Mouse (Mus musculus): ENCODE data around the gene Farp1. TPM values are rescaled to one million over a fixed set of nuclear protein-coding genes. Genes with fewer than 3 reads are reported as not detected.

The Farp1 gene
- polyA plus RNA-seq, 1 experiment from 2014 or later, result 22.5 TPM

GRCm38 (mm10) chr14:121107707-121108285 is 72.8 kb downstream of the Farp1 start:
- H3K27ac ChIP-seq, result no peak overlapping the region
- H3K4me2 ChIP-seq (replicated peaks), result no peak overlapping the region
- peaks cover 23% of the 10 kb centered on the region for H3K4me1 ChIP-seq (replicated peaks)
- H3K9ac ChIP-seq (replicated peaks), result no peak overlapping the region
- no peaks in the 10 kb centered on the region for H3K27me3 ChIP-seq
- H3K36me3 ChIP-seq, result peaks cover 4% of the 10 kb centered on the region
- 78% methylated on average over 10 of the region's 10 CpGs for WGBS
- no peak overlapping the region for H3K4me3 ChIP-seq (replicated peaks)
- ATAC-seq, result no peak
- H3K9me3 ChIP-seq, result no peaks in the 10 kb centered on the region

GRCm38 (mm10) chr14:121108439-121109115 is 73.6 kb downstream of the Farp1 start:
- no peak overlapping the region for H3K9ac ChIP-seq (replicated peaks)
- no peak for ATAC-seq
- H3K4me1 ChIP-seq (replicated peaks), result peaks cover 21% of the 10 kb centered on the region
- H3K4me3 ChIP-seq (replicated peaks), result no peak overlapping the region
- H3K27me3 ChIP-seq, result no peaks in the 10 kb centered on the region
- peaks cover 4% of the 10 kb centered on the region; the same call in 1 of the 2 replicates for H3K36me3 ChIP-seq
- H3K27ac ChIP-seq, result peak overlapping the region; percentile 49; the same call in 1 of the 2 replicates
- H3K9me3 ChIP-seq, result no peaks in the 10 kb centered on the region
- WGBS, result 23% methylated on average over 8 of the region's 8 CpGs
- no peak overlapping the region for H3K4me2 ChIP-seq (replicated peaks)

GRCm38 (mm10) chr14:121109116-121109504 is 74.1 kb downstream of the Farp1 start:
- Histone ChIP-seq H3K9ac (replicated peaks) (no peak overlapping the region), H3K4me2 (replicated peaks) (no peak overlapping the region), H3K27me3 (no peaks in the 10 kb centered on the region), H3K4me1 (replicated peaks) (peaks cover 21% of the 10 kb centered on the region), H3K36me3 (peaks cover 4% of the 10 kb centered on the region; the same call in 1 of the 2 replicates), H3K4me3 (replicated peaks) (no peak overlapping the region), H3K27ac (peak overlapping the region; percentile 49; the same call in 1 of the 2 replicates), H3K9me3 (no peaks in the 10 kb centered on the region)
- 9% methylated on average over 9 of the region's 9 CpGs for WGBS
- no peak for ATAC-seq

GRCm38 (mm10) chr14:121110492-121111267 is 75.7 kb downstream of the Farp1 start:
- H3K36me3 ChIP-seq, result peaks cover 11% of the 10 kb centered on the region
- no peak overlapping the region for H3K4me3 ChIP-seq (replicated peaks)
- WGBS, result 94% methylated on average over 13 of the region's 13 CpGs
- peaks cover 21% of the 10 kb centered on the region for H3K4me1 ChIP-seq (replicated peaks)
- H3K27me3 ChIP-seq, result no peaks in the 10 kb centered on the region
- no peak for ATAC-seq
- no peak overlapping the region for H3K9ac ChIP-seq (replicated peaks)
- H3K27ac ChIP-seq, result no peak overlapping the region
- H3K9me3 ChIP-seq, result no peaks in the 10 kb centered on the region
- no peak overlapping the region for H3K4me2 ChIP-seq (replicated peaks)

GRCm38 (mm10) chr14:121112061-121112460 is 77.1 kb downstream of the Farp1 start:
- no peak for ATAC-seq
- Histone ChIP-seq H3K4me3 (replicated peaks) (no peak overlapping the region), H3K9ac (replicated peaks) (no peak overlapping the region), H3K9me3 (no peaks in the 10 kb centered on the region), H3K27ac (no peak overlapping the region), H3K27me3 (no peaks in the 10 kb centered on the region), H3K4me1 (replicated peaks) (peaks cover 17% of the 10 kb centered on the region), H3K4me2 (replicated peaks) (no peak overlapping the region), H3K36me3 (peaks cover 11% of the 10 kb centered on the region)
- WGBS, result 90% methylated on average over 8 of the region's 8 CpGs

GRCm38 (mm10) chr14:121113785-121114184 is 78.8 kb downstream of the Farp1 start:
- no peak overlapping the region for H3K4me2 ChIP-seq (replicated peaks)
- H3K27ac ChIP-seq, result no peak overlapping the region
- H3K9me3 ChIP-seq, result no peaks in the 10 kb centered on the region
- H3K27me3 ChIP-seq, result no peaks in the 10 kb centered on the region
- peaks cover 5% of the 10 kb centered on the region for H3K4me1 ChIP-seq (replicated peaks)
- 75% methylated on average over 6 of the region's 6 CpGs for WGBS
- H3K36me3 ChIP-seq, result peaks cover 11% of the 10 kb centered on the region
- no peak for ATAC-seq
- H3K4me3 ChIP-seq (replicated peaks), result no peak overlapping the region
- no peak overlapping the region for H3K9ac ChIP-seq (replicated peaks)

GRCm38 (mm10) chr14:121116696-121117095 is 81.7 kb downstream of the Farp1 start:
- Histone ChIP-seq H3K27me3 (no peaks in the 10 kb centered on the region), H3K36me3 (peaks cover 11% of the 10 kb centered on the region), H3K4me2 (replicated peaks) (no peak overlapping the region), H3K4me1 (replicated peaks) (no peaks in the 10 kb centered on the region), H3K27ac (no peak overlapping the region), H3K4me3 (replicated peaks) (no peak overlapping the region), H3K9ac (replicated peaks) (no peak overlapping the region), H3K9me3 (no peaks in the 10 kb centered on the region)
- no peak for ATAC-seq
- 95% methylated on average over 4 of the region's 4 CpGs for WGBS

GRCm38 (mm10) chr14:121118860-121119259 is 83.9 kb downstream of the Farp1 start:
- Histone ChIP-seq H3K36me3 (peaks cover 7% of the 10 kb centered on the region), H3K9me3 (no peaks in the 10 kb centered on the region), H3K27ac (no peak overlapping the region), H3K4me3 (replicated peaks) (no peak overlapping the region), H3K4me1 (replicated peaks) (peaks cover 5% of the 10 kb centered on the region; the same call in 1 of the 2 replicates), H3K9ac (replicated peaks) (no peak overlapping the region), H3K4me2 (replicated peaks) (no peak overlapping the region), H3K27me3 (no peaks in the 10 kb centered on the region)
- 87% methylated on average over 7 of the region's 7 CpGs for WGBS
- ATAC-seq, result no peak

- Histone ChIP-seq H3K4me2 (replicated peaks) (no peak overlapping the region), H3K27ac (no peak overlapping the region), H3K4me3 (replicated peaks) (no peak overlapping the region), H3K36me3 (no peaks in the 10 kb centered on the region), H3K4me1 (replicated peaks) (peaks cover 5% of the 10 kb centered on the region; the same call in 1 of the 2 replicates), H3K9me3 (no peaks in the 10 kb centered on the region), H3K9ac (replicated peaks) (no peak overlapping the region), H3K27me3 (no peaks in the 10 kb centered on the region)
- ATAC-seq, result no peak
- WGBS, result 83% methylated on average over 3 of the region's 3 CpGs
These were observed 86.7 kb downstream of the Farp1 start for GRCm38 (mm10) chr14:121121664-121122063.

- 0 out of 2 replicates have a peak, but pooled peaks have one; percentile 34 for ATAC-seq
- WGBS, result 28% methylated on average over 2 of the region's 2 CpGs
- no peaks in the 10 kb centered on the region for H3K36me3 ChIP-seq
- H3K9ac ChIP-seq (replicated peaks), result no peak overlapping the region
- no peaks in the 10 kb centered on the region for H3K9me3 ChIP-seq
- no peak overlapping the region for H3K27ac ChIP-seq
- peaks cover 5% of the 10 kb centered on the region; the same call in 1 of the 2 replicates for H3K4me1 ChIP-seq (replicated peaks)
- no peak overlapping the region for H3K4me2 ChIP-seq (replicated peaks)
- H3K4me3 ChIP-seq (replicated peaks), result no peak overlapping the region
- no peaks in the 10 kb centered on the region for H3K27me3 ChIP-seq
These were observed 87.9 kb downstream of the Farp1 start for GRCm38 (mm10) chr14:121122852-121123251.

GRCm38 (mm10) chr14:121124409-121125010 is 89.5 kb downstream of the Farp1 start:
- Histone ChIP-seq H3K4me2 (replicated peaks) (no peak overlapping the region), H3K9ac (replicated peaks) (no peak overlapping the region), H3K4me1 (replicated peaks) (peaks cover 15% of the 10 kb centered on the region), H3K27ac (no peak overlapping the region), H3K9me3 (no peaks in the 10 kb centered on the region), H3K36me3 (no peaks in the 10 kb centered on the region), H3K27me3 (no peaks in the 10 kb centered on the region), H3K4me3 (replicated peaks) (no peak overlapping the region)
- 96% methylated on average over 8 of the region's 8 CpGs for WGBS
- ATAC-seq, result no peak

GRCm38 (mm10) chr14:121125651-121126050 is 90.7 kb downstream of the Farp1 start:
- Histone ChIP-seq H3K4me2 (replicated peaks) (no peak overlapping the region), H3K4me1 (replicated peaks) (peaks cover 16% of the 10 kb centered on the region), H3K9ac (replicated peaks) (no peak overlapping the region), H3K27ac (no peak overlapping the region), H3K4me3 (replicated peaks) (no peak overlapping the region), H3K36me3 (no peaks in the 10 kb centered on the region), H3K9me3 (no peaks in the 10 kb centered on the region), H3K27me3 (no peaks in the 10 kb centered on the region)
- 85% methylated on average over 3 of the region's 3 CpGs for WGBS
- ATAC-seq, result no peak

Measured in midbrain, embryonic 13.5 days (tissue).